In genomic region chr11:88169531-88170040, GRCm38 (mm10) we compare ENCODE assay signal across 13 mouse cellular contexts. TPM values are rescaled to one million over a fixed set of nuclear protein-coding genes. Genes with fewer than 3 reads are reported as not detected.
DNase-seq lines count a peak whose midpoint lies in the region; ATAC-seq and TF ChIP-seq lines count a peak whose summit lies in the region.
"Had no signal": no experiment of that assay in that cellular context is flagged by ENCODE, and none has a peak within 500 bp of the region (broad histone marks: within the 10 kb centered on the region; RNA-seq: fewer than 3 reads in every experiment).

No protein-coding gene starts in this region.

- 19% methylated on average over 32 of the region's 32 CpGs for WGBS in kidney, embryonic 14.5 days
- 21% methylated on average over 32 of the region's 32 CpGs for WGBS in neural tube, embryonic 12.5 days
- 27% methylated on average over 32 of the region's 32 CpGs for WGBS in neural tube, embryonic 13.5 days

- no peaks in the 10 kb centered on the region for H3K9me3 ChIP-seq in kidney, embryonic 14.5 days (ENCODE audit: control insufficient read depth, low read length)
- no peaks in the 10 kb centered on the region for H3K9me3 ChIP-seq in neural tube, embryonic 12.5 days
- no peaks in the 10 kb centered on the region for H3K9me3 ChIP-seq in neural tube, embryonic 13.5 days

- H3K4me3 ChIP-seq in gastrocnemius, adult 2 months: no peak overlapping the region; the same call in 1 of the 2 replicates
- H3K4me3 ChIP-seq in kidney, embryonic 14.5 days (ENCODE audit: low read length): peak overlapping the region; percentile 6; the same call in 1 of the 2 replicates
- no peak overlapping the region for H3K4me3 ChIP-seq in neural tube, embryonic 12.5 days
- no peak overlapping the region for H3K4me3 ChIP-seq in neural tube, embryonic 13.5 days
- H3K4me3 ChIP-seq: layer of hippocampus, adult 2 months had no signal

- H3K4me1 ChIP-seq in kidney, embryonic 14.5 days (ENCODE audit: control insufficient read depth, insufficient read depth, low read length): peaks cover 47% of the 10 kb centered on the region
- H3K4me1 ChIP-seq in neural tube, embryonic 12.5 days: peaks cover 65% of the 10 kb centered on the region
- peaks cover 70% of the 10 kb centered on the region for H3K4me1 ChIP-seq in neural tube, embryonic 13.5 days (replicated peaks)

- no peaks in the 10 kb centered on the region for H3K36me3 ChIP-seq in kidney, embryonic 14.5 days (ENCODE audit: control insufficient read depth, insufficient read depth, low read length)
- peaks cover 6% of the 10 kb centered on the region; the same call in 1 of the 2 replicates for H3K36me3 ChIP-seq in neural tube, embryonic 12.5 days
- no peaks in the 10 kb centered on the region; the same call in 1 of the 2 replicates for H3K36me3 ChIP-seq in neural tube, embryonic 13.5 days

- peak; percentile 51 for DNase-seq in gastrocnemius, adult 2 months
- DNase-seq in gastrocnemius, adult 18-20 months (ENCODE audit: low spot score): no peak
- no peak for DNase-seq in kidney, postnatal 4 days
- no peak for DNase-seq in neural tube, embryonic 10.5 days (ENCODE audit: extremely low spot score, low spot score)
- DNase-seq in adrenal gland, adult 2 months: no peak
- DNase-seq: adrenal gland, postnatal 25 days; lung, postnatal 14 days; thymus, postnatal 14 days had no signal

- H3K9ac ChIP-seq in kidney, embryonic 14.5 days (ENCODE audit: low read depth, low read length): peak overlapping the region; percentile 37; the same call in 1 of the 2 replicates
- H3K9ac ChIP-seq in neural tube, embryonic 12.5 days: peak overlapping the region; percentile 40; the same call in 1 of the 2 replicates
- H3K9ac ChIP-seq in neural tube, embryonic 13.5 days: peak overlapping the region; percentile 43

- peak overlapping the region; percentile 91 for H3K27ac ChIP-seq in gastrocnemius, adult 2 months
- H3K27ac ChIP-seq in kidney, embryonic 14.5 days (ENCODE audit: low read depth, low read length): no peak overlapping the region
- no peak overlapping the region for H3K27ac ChIP-seq in neural tube, embryonic 12.5 days
- H3K27ac ChIP-seq in neural tube, embryonic 13.5 days (replicated peaks): no peak overlapping the region
- H3K27ac ChIP-seq: layer of hippocampus, adult 2 months had no signal

- no peak for ATAC-seq in kidney, embryonic 14.5 days (ENCODE audit: low FRiP score, low TSS enrichment)
- no peak for ATAC-seq in neural tube, embryonic 12.5 days (ENCODE audit: low FRiP score, low read depth)
- no peak for ATAC-seq in neural tube, embryonic 13.5 days (ENCODE audit: low read depth)
- ATAC-seq: Patski had no signal

- intact Hi-C loops in gastrocnemius, adult 2 months (cut with DNase I): no loop called here

- no peak for TF ChIP-seq CTCF in gastrocnemius, adult 2 months (IDR thresholded peaks at IDR 0.05)

- H3K4me2 ChIP-seq in kidney, embryonic 14.5 days (replicated peaks; ENCODE audit: low read depth, low read length): peak overlapping the region; percentile 41
- peak overlapping the region; percentile 34; the same call in 1 of the 2 replicates for H3K4me2 ChIP-seq in neural tube, embryonic 12.5 days (replicated peaks)
- H3K4me2 ChIP-seq in neural tube, embryonic 13.5 days: no peak overlapping the region

- H3K27me3 ChIP-seq in kidney, embryonic 14.5 days (ENCODE audit: control insufficient read depth, insufficient read depth, low read length): no peaks in the 10 kb centered on the region; the same call in 1 of the 2 replicates
- H3K27me3 ChIP-seq in neural tube, embryonic 12.5 days (replicated peaks): peaks cover 7% of the 10 kb centered on the region
- peaks cover 12% of the 10 kb centered on the region for H3K27me3 ChIP-seq in neural tube, embryonic 13.5 days
- H3K27me3 ChIP-seq: Patski had no signal

RNA-seq across cellular contexts. Expression of gene Mrps23, which starts 34.6 kb away (rescaled TPM):
- total RNA-seq in gastrocnemius, adult 2 months (2021): 100 to 1,000 TPM; 122 to 144 TPM
- 100 to 1,000 TPM; 147 to 169 TPM for total RNA-seq in gastrocnemius, adult 18-20 months (2021)
- 62.3 and 63.6 TPM in 2 replicates for polyA plus RNA-seq in kidney, embryonic 14.5 days (2014; fragmentation: Nextera tagmentation; extraction: Ambion mirVana)
- polyA plus RNA-seq in neural tube, embryonic 12.5 days (2016; fragmentation: Nextera tagmentation; extraction: Ambion mirVana): 70.1 and 71.6 TPM in 2 replicates
- polyA plus RNA-seq in neural tube, embryonic 13.5 days (2015; fragmentation: Nextera tagmentation; extraction: Ambion mirVana): 64.2 and 69.4 TPM in 2 replicates
- total RNA-seq in adrenal gland, adult 2 months (2021): 100 to 1,000 TPM; 194 to 208 TPM
- polyA plus RNA-seq in adrenal gland, adult 2 months (2012; rRNA removed): 44.9 and 51.2 TPM in 2 replicates
